Mouse (Mus musculus) C2C12 (cell line): ENCODE results near the gene Vmn1r7. TPM values are rescaled to one million over a fixed set of nuclear protein-coding genes. Genes with fewer than 3 reads are reported as not detected.
"Not testable (repeated sequence)": the region's sequence is repeated elsewhere in the genome, so short reads cannot be mapped to it uniquely, and the experiment has no call there.

Source experiments
- H3K27me3 ChIP-seq: one replicate; pipeline ENCODE4 v1.6.1; 2011; ENCODE audit not compliant: control insufficient read depth, insufficient read depth, insufficient read length
- H3K36me3 ChIP-seq: one replicate; pipeline ENCODE4 v1.6.1; 2011; ENCODE audit not compliant: control insufficient read depth, insufficient read depth
- H3K4me3 ChIP-seq: one replicate; pipeline ENCODE4 v1.5.1; 2011; ENCODE audit warnings: mild to moderate bottlenecking, control low read depth; ENCODE audit not compliant: poor library complexity, insufficient read depth, severe bottlenecking
- H3K79me2 ChIP-seq: one replicate; pipeline ENCODE4 v1.6.1; 2011; ENCODE audit not compliant: control insufficient read depth, insufficient read depth
- H3K79me3 ChIP-seq: one replicate; pipeline ENCODE4 v1.6.1; 2011; ENCODE audit warnings: low read depth, control low read depth
- H3ac ChIP-seq: one replicate; pipeline ENCODE3; 2011; ENCODE audit warnings: low read depth; ENCODE audit not compliant: control insufficient read depth, insufficient read length
- CEBPB ChIP-seq: IDR thresholded peaks from one replicate; pipeline ENCODE4 v1.6.1; 2011; ENCODE audit warnings: low read depth, mild to moderate bottlenecking, control low read depth, moderate library complexity
- CTCF ChIP-seq: IDR thresholded peaks from one replicate; pipeline ENCODE4 v1.5.1; 2011; ENCODE audit not compliant: control insufficient read depth, insufficient read depth, insufficient read length
- FOSL1 ChIP-seq: IDR thresholded peaks from one replicate; pipeline ENCODE4 v1.8.0; 2011; ENCODE audit warnings: mild to moderate bottlenecking, low read length; ENCODE audit not compliant: poor library complexity, insufficient read depth, severe bottlenecking
- MAX ChIP-seq: IDR thresholded peaks from one replicate; pipeline ENCODE4 v1.6.1; 2011; ENCODE audit warnings: mild to moderate bottlenecking, control low read depth
- MYOD1 ChIP-seq: IDR thresholded peaks from one replicate; pipeline ENCODE4 v1.6.1; 2011; ENCODE audit warnings: low read depth; ENCODE audit not compliant: control insufficient read depth, insufficient read length
- MYOG ChIP-seq: IDR thresholded peaks from one replicate; pipeline ENCODE4 v1.6.1; 2011; ENCODE audit not compliant: control insufficient read depth, insufficient read length; ENCODE audit errors: extremely low read depth
- USF1 ChIP-seq: IDR thresholded peaks from one replicate; pipeline ENCODE4 v1.6.1; 2011; ENCODE audit warnings: low read depth, mild to moderate bottlenecking, control low read depth, moderate library complexity
- long read RNA-seq, 2 experiments: library from polyadenylated mRNA; unstranded; transcript quantifications; one replicate each; pipeline ENCODE4 v2.0.0; 2019 to 2020
- polyA plus RNA-seq: library from polyadenylated mRNA; unstranded; fragments of >200 nt; fragmentation: generic; extraction: Trizol; gene quantifications from one replicate; pipeline ENCODE4 v1.2.1, GENCODE M21; 2012; ENCODE audit warnings: missing spikeins

Vmn1r7 gene
- polyA plus RNA-seq, result not detected
- long read RNA-seq, experiment 1, result 0 reads
- long read RNA-seq, experiment 2, result 0 reads

DNA sequence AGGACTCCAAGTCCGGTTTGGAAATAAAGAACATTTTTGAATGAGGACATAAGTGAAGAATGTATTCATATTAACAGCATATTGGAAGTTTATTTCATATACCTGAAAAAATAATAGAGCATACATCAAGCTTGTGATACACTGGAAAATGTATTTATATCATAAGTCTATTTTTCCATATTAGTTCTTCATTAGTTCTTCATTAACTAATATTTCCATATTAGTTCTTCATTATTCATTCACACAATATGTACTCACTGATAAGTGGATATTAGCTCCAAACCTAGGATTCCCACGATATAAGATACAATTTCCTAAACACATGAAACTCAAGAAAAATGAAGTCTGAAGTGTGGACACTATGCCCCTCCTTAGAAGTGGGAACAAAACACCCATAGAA, at the start of gene Vmn1r7:
Gene Vmn1r7, minus strand, starts transcription at position 101 of the 400 bp plus-strand sequence.
- not testable (repeated sequence) for H3K79me2 ChIP-seq, H3K27me3 ChIP-seq, H3ac ChIP-seq, H3K36me3 ChIP-seq, H3K79me3 ChIP-seq, H3K4me3 ChIP-seq

DNA sequence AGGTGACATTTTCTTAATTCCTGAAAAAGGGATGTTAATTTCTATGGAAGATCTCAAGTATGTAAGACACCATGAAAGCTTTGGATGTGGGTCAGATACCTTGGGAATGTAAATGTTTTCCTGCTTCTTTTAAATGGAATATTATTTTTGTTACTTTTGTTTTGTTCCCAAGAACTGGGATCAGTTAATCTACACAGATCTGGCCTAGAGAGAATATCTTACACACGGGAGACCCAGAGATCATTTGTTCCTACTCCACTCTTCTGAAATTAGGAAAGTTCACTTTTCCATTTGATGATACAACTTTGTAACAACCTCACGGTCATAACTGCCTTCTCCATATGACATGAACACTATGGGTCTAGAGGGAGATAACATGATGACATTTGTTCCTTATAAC, 41.4 kb upstream of the Vmn1r7 start, which contains the start of gene Vmn1r9:
Gene Vmn1r9, plus strand, starts transcription at position 301 of the 400 bp plus-strand sequence.
- H3K79me2 ChIP-seq, result no peaks in the 10 kb centered on the region
- no peaks in the 10 kb centered on the region for H3K36me3 ChIP-seq
- no peak within 1 kb of the TSS for H3K4me3 ChIP-seq
- no peak within 1 kb of the TSS for H3ac ChIP-seq
- H3K79me3 ChIP-seq, result no peaks in the 10 kb centered on the region
- no peak for TF ChIP-seq MAX
- TF ChIP-seq CTCF, result no peak
- TF ChIP-seq CEBPB, result no peak
- TF ChIP-seq FOSL1, result no peak
- TF ChIP-seq MYOD1, result no peak
- H3K27me3 ChIP-seq, result no peaks in the 10 kb centered on the region

DNA sequence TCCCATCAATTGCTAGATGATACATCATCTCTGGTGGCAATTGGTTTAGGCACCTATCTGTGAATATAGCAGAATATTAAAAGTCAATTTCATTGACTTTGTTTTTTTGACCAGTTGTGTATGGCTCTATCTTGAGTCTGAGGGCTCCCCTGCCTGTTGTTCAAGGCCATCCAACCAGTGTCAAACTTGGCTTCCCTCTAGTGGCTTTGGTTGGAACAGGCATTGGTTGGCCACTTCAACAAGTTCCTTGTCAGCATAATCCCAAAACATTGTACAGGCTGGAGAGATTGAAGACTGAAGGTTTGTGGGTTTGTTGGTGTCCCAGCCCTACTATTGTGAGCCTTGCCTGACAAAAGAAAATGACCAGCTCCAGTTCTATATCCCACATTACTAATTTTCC, 38.6 kb upstream of the Vmn1r7 start:
- Histone ChIP-seq H3K27me3 (no peaks in the 10 kb centered on the region), H3K4me3 (no peak overlapping the region), H3K36me3 (no peaks in the 10 kb centered on the region), H3K79me2 (no peaks in the 10 kb centered on the region), H3K79me3 (no peaks in the 10 kb centered on the region), H3ac (no peak overlapping the region)
- TF ChIP-seq CEBPB (no peak), MYOG (no peak), FOSL1 (no peak), MYOD1 (no peak), CTCF (no peak), USF1 (no peak), MAX (no peak)

- Histone ChIP-seq H3ac (no peak overlapping the region), H3K27me3 (no peaks in the 10 kb centered on the region), H3K36me3 (no peaks in the 10 kb centered on the region), H3K79me3 (no peaks in the 10 kb centered on the region), H3K79me2 (no peaks in the 10 kb centered on the region), H3K4me3 (no peak overlapping the region)
- no peak for TF ChIP-seq CTCF
- TF ChIP-seq MYOG, result no peak
- TF ChIP-seq USF1, result no peak
- no peak for TF ChIP-seq CEBPB
- TF ChIP-seq FOSL1, result no peak
- TF ChIP-seq MYOD1, result no peak
- TF ChIP-seq MAX, result no peak
These were observed 9.6 kb upstream of the Vmn1r7 start for GRCm38 (mm10) chr6:57034674-57035073.

DNA sequence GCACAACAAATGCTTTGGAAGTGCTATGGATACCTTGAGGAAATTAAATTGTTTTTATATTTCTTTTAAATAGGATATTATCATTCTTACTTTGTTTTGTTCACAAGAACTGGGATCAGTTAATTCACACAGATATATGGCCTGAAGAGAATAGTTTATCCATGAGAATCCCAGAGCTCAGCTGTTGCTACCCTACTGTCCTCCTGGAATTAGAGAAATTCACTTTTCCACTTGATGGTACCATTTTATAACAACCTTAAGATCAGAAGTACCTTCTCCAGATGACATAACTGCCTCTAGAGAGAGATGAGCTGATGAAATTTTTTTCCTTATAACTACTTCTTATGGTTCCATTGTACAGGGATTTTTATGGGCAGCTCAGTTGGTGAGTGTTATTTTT, 6.9 kb upstream of the Vmn1r7 start, which contains the start of gene Vmn1r8:
Gene Vmn1r8, plus strand, starts transcription at position 301 of the 400 bp plus-strand sequence.
- Histone ChIP-seq H3K79me2 (no peaks in the 10 kb centered on the region), H3ac (no peak within 1 kb of the TSS), H3K4me3 (no peak within 1 kb of the TSS), H3K27me3 (no peaks in the 10 kb centered on the region), H3K79me3 (no peaks in the 10 kb centered on the region), H3K36me3 (no peaks in the 10 kb centered on the region)
- no peak for TF ChIP-seq MYOG
- no peak for TF ChIP-seq FOSL1
- no peak for TF ChIP-seq CTCF
- no peak for TF ChIP-seq MAX
- no peak for TF ChIP-seq MYOD1
- TF ChIP-seq USF1, result no peak
- no peak for TF ChIP-seq CEBPB

DNA sequence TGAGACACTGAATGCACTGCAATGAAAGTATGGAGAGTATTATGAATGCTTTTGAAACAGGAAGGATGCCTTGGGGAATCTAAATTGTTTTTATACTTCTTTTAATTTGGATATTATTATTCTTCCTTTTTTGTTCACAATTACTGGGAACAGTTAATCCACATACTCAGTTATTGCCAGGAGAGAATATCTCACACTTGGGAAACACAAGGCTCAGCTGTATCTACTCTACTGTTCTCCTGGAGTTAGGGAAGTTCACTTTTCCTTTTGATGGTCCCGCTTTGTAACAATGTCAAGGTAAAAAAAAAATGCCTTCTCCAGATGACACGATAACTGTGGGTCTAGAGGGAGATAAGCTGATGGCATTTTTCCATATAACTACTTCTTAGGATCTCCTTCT, 28.2 kb downstream of the Vmn1r7 start, which contains the start of gene Vmn1r6:
Gene Vmn1r6, plus strand, starts transcription at position 301 of the 400 bp plus-strand sequence.
- H3K79me3 ChIP-seq, result no peaks in the 10 kb centered on the region
- no peaks in the 10 kb centered on the region for H3K79me2 ChIP-seq
- H3K36me3 ChIP-seq, result no peaks in the 10 kb centered on the region
- H3K27me3 ChIP-seq, result no peaks in the 10 kb centered on the region
- no peak within 1 kb of the TSS for H3K4me3 ChIP-seq
- H3ac ChIP-seq, result no peak within 1 kb of the TSS
- TF ChIP-seq MYOD1 (no peak), CTCF (no peak), CEBPB (no peak), MYOG (no peak), MAX (no peak), USF1 (no peak), FOSL1 (no peak)

Other genes with a start within 250 kb of the Vmn1r7 start
- gene Kbtbd2, start 227.5 kb downstream of the Vmn1r7 start, polyA plus RNA-seq, result 14.8 TPM
- 90.4 TPM for gene Fkbp9, start 193.3 kb downstream of the Vmn1r7 start, polyA plus RNA-seq
- gene Nt5c3, start 101.4 kb downstream of the Vmn1r7 start, polyA plus RNA-seq, result 11.8 TPM
- 0.04 TPM for gene Vmn1r4, start 101.3 kb downstream of the Vmn1r7 start, polyA plus RNA-seq
- gene Vmn1r5, start 55.1 kb downstream of the Vmn1r7 start, polyA plus RNA-seq, result not detected
- not detected for gene Vmn1r6, start 28.1 kb downstream of the Vmn1r7 start, polyA plus RNA-seq
- gene Vmn1r8, start 7.0 kb upstream of the Vmn1r7 start, polyA plus RNA-seq, result not detected
- gene Vmn1r9, start 41.5 kb upstream of the Vmn1r7 start, polyA plus RNA-seq, result not detected
- not detected for gene Vmn1r10, start 84.1 kb upstream of the Vmn1r7 start, polyA plus RNA-seq
- gene Vmn1r11, start 108.1 kb upstream of the Vmn1r7 start, polyA plus RNA-seq, result not detected
- not detected for gene Vmn1r12, start 131.6 kb upstream of the Vmn1r7 start, polyA plus RNA-seq
- gene Vmn1r13, start 178.0 kb upstream of the Vmn1r7 start, polyA plus RNA-seq, result not detected
- gene Vmn1r14, start 206.4 kb upstream of the Vmn1r7 start, polyA plus RNA-seq, result not detected
- not detected for gene Vmn1r15, start 232.6 kb upstream of the Vmn1r7 start, polyA plus RNA-seq